Mouse (Mus musculus) left cerebral cortex, adult 9 months (tissue): ENCODE data around the gene Mettl23.

Experiments
- DNase-seq, 2 experiments: peaks; one replicate each; pipeline ENCODE4 v3.0.0; 2022; ENCODE audit warnings: low spot score in 2 of 2

Gene Mettl23

GRCm38 (mm10) chr11:116818722-116819121 lies 24.4 kb upstream of the Mettl23 start:
- DNase-seq: no peak

- no peak for DNase-seq
Observed at GRCm38 (mm10) chr11:116819932-116820593, 23.0 kb upstream of the Mettl23 start.

- no peak for DNase-seq
Observed at GRCm38 (mm10) chr11:116821057-116821940, 21.8 kb upstream of the Mettl23 start.

DNA sequence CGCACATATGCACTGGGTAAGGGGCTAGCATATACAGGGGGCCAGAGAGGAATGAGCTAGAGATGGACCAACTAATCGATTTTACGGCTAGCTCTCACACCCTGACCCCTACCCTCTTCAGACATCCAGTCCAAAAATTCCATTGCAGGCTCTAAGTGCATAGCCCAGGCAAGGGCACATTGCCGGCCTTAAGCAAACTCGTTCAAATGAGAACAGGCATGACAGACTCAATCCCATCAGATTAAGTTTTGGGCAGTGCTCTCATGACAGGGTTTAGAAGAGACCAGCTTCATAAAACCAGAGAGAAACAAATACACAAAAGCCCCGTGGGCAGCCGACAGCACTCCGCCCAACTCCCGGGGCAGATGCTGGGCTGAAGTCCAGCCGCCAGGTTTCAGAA lies 20.9 kb upstream of the Mettl23 start:
- no peak for DNase-seq

- peak in 1 of 2 experiments; percentile 42 for DNase-seq
Observed at GRCm38 (mm10) chr11:116822626-116823025, 20.5 kb upstream of the Mettl23 start.

GRCm38 (mm10) chr11:116823255-116823654 lies 19.8 kb upstream of the Mettl23 start:
- no peak for DNase-seq

- peak in 1 of 2 experiments; percentile 28 for DNase-seq
Observed at GRCm38 (mm10) chr11:116823885-116824284, 19.2 kb upstream of the Mettl23 start.

DNA sequence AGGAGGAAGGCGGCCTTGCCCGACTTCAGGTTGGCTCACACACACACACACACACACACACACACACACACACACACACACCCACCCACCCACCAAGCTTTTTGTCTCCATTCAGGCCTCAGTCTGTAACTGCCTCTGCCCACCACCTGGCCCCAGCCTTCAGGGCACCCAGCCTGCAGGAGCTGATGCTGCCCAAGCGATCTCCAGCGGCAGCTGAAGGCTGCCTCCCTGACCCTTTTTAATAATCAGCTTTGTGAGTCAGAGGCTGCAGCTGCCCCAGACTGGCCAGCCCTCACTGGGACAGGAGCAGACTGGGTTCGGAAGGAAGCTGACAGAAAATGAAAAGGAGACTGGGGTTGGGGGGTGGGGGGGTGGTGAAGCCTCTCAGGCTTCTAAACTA lies 17.8 kb upstream of the Mettl23 start:
- no peak for DNase-seq

- DNase-seq: no peak
Observed at GRCm38 (mm10) chr11:116826550-116827504, 16.3 kb upstream of the Mettl23 start.

DNA sequence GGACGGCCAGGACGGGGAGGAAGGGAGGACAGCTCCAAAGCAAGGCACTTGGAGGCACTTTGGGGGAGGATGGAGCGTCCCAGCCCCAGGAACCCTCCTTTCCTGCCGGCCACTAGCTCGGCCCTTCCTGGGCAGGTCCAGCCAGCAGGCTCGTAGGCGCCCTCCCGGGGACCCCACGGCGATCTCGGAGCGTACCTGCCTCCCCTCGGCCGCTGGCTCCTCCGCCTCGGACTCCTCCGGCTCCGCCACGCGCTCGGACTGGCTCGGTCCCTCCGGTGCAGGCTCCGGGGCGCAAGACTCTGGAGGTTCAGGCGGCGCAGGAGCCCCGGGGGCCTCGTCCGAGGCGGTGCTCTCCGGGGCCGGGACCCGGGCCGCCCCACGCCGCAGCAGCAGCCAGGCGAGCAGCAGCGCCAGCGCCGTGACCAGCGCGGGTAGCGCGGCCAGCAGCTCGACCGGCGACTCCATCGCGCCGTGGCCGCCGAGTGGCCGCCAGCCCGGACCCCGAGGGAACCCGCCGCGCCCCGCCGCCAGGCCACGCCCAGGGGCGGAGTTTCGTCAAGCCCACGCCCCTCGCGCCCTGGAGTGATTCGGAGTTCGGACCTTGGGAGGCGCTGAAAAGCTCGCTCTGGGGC lies 15.4 kb upstream of the Mettl23 start, which contains the start of gene Mxra7:
Gene Mxra7 (minus strand): TSS at position 513 of the 632 bp plus-strand sequence.
- DNase-seq: no peak

DNA sequence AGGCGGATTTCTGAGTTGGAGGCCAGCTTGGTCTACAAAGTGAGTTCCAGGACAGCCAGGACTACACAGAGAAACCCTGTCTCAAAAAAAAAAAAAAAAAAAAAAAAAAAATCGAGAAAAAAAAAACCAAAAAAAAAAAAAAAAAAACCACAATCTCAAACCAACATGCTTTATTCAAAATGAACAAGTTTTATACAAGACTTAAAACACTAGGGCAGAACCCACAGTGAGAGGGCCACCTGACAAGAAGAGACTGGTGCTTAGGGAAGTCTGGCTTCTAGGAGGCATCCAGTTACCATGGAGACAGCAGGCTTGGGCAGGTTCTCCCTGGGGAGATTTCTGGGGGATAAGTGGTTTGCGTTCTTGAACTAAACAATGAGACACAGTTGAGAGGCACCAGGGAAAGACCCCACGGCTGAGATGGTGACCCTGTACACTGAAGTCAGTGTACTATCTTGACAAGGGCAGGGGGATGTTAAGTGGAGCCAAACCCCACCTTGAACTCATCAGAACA lies 10.8 kb upstream of the Mettl23 start:
- no peak for DNase-seq

DNA sequence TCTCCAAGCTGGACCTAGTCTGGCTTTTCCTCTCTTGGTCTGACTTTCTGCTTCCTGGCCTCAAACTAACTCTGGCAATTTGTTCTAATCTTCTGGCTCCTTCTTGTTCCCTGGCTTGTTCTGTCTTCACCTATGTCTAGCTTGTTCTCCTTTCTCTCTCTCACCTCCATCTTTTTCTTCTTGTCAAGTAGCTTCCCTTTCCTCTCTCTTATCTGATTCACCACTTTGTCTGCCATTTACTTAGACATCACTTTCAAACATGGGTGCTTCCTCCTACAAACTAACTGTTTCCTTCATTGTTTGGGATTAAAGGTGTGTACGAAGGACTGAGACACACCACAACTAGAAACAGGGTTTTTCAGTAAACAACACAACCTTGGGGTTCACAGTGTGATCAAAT lies 8.1 kb upstream of the Mettl23 start:
- DNase-seq: no peak

- no peak for DNase-seq
Observed at GRCm38 (mm10) chr11:116836283-116836682, 6.8 kb upstream of the Mettl23 start.

DNA sequence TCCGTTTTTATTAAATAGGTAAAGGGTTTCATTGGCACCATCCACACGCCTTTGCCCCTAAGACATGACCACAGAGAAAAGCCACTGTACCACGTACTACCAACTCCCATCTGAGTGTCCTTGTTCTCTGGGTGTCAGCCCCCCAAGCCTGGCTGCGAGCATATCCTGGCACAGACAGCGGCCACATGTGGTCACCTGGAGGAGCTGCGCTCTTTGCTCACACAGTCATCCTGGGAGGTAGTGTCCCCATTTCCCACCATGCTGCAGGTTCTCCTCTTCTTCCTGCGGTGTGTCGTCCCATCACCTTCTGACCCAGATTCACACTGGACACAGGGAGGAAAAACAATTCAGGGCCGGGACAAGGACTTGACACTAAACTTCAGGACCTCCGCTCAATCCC lies 5.6 kb upstream of the Mettl23 start:
- no peak for DNase-seq

DNA sequence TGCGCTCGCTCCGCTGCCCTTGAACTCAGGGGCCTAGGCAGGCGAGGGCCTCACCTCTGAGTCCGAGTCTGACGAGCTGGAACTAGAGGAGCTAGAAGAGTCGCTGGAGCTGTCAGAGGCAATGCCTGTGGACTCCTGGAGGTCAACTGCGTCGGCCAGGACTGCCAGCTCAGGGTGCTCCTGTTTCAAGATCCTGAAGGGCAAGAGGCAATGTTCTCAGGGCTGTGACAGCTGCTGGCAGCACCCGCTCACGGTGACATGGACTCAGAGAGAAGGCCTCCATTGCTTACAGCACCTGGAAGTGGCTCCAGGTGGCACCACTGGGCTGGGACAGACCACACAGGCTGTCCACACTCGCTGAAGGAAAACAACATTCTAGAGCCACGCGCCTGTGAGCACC lies 4.1 kb upstream of the Mettl23 start:
- DNase-seq: no peak

DNA sequence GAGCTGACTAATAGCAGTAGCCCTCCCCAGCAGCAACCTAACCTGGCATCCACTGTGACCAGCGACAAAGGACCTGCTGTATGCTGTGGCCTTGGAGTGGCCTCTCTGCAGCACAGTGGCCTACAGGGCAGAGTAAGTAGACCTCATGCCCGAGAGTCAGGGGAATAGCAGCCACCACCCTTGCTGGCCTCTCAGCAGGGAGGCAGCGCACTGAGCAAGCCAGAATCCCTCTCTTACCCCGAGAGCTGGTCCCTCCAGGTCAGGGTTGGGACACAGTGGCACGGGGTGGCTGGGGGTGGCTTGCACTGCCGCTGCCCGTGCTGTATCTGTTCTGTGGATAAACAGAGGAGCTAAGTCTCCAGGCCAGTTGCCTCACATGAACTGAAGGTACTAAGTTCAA lies 3.5 kb upstream of the Mettl23 start:
- DNase-seq: no peak

DNA sequence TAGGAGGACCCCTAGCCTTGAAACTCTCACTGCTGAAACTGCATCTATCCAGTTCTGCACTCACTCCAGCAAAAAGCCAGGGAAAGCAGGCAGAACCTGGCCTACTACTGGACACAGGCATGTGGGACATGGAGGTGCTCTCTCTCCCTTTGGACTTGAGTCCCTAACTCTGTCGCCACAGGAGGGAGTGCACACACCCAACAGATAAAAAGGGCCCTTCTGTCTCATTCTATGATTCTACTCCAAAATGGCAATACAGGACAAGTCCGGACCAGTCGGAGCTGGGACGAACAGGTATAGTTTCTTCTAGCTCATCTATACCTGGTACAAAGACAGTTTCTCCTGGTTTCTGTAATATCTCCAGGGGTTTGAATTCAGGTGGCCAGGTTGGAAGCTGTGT lies 2.3 kb upstream of the Mettl23 start:
- DNase-seq: no peak

DNA sequence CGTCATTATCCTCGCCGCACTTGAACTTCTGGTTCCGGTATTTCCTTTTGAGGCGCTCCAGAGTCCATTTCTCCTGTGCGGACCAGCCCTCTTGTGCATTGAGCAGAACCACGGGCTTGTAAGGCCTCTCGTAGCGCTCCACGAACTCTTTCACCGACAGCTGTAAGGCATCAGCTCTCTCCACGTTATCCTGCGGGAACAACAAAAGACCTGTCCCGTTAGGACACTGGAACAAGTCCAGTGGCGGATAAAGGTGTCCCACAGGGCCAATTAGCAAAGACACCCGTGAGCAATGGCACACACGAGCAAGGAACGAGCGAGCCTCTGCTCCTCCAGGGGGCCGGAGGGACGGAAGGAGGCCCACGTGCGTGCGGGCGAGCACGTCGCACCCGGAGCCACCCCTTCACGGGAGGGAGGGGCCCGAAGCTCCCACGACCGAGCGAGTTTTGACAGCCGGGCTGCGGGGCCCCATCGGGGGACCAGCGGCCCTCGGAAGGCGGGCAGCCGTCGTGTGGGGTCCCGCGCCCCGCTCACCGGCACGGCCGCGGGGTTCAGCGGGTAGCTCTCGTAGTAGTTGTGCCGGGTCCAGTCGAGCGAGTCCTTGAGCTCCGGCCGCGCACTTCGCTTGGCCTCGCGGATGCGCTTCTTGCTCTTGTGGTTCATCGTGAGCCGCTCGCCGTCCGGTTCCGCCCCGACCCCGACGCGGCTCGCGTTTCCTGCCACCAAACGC lies 382 bp upstream of the Mettl23 start:
- peak in 1 of 2 experiments; percentile 54 for DNase-seq

DNA sequence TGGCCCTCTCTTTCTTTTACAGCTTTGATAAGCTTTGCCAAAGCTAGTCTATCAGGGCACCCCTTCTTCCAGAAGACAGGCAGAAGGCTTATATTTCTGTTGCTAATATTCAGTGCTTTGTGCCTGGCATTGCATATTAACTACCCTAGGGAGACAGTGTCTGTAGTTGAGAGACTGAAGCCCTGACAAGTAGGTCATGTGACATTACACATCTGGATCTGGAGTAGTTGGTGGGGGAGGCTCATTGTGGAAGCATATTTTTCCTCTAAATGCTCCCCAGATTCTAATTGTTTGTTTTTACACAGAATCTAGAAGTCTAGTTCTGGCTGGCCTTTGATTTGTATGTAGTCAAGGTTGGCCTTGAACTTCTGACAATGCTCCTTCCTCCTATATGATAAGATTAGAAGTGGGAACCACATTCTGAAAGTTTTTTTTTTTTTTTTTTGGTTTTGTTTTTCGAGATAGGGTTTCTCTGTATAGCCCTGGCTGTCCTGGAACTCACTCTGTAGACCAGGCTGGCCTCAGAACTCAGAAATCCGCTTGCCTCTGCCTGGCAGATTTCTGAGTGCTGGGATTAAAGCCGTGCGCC lies 3.6 kb downstream of the Mettl23 start:
- no peak for DNase-seq
